Mouse (Mus musculus): ENCODE measurements at regions not wholly inside any gene's neighbourhood (a gene's known extent, or its start where the extent isn't known, plus 50 kb on each side); places are given as distances from the start of the nearest gene placed in this dataset.

GRCm38 (mm10) chr1:34642304-34642893, 62.9 kb downstream of the Amer3 start:
- intact Hi-C loops (cut with DNase I): loop anchor here (10.0 kb wide), 1 partner anchor 252 kb away; no protein-coding TSS in a partner anchor
- TF ChIP-seq CTCF (IDR thresholded peaks at IDR 0.05): peak; percentile 77
- no peak overlapping the region for H3K27ac ChIP-seq
- H3K4me3 ChIP-seq: no peak overlapping the region
- DNase-seq: peak; percentile 49

- DNase-seq: no peak
- H3K27ac ChIP-seq: no peak overlapping the region
- intact Hi-C loops (cut with DNase I): no loop called here
- no peak overlapping the region for H3K4me3 ChIP-seq
- TF ChIP-seq CTCF (IDR thresholded peaks at IDR 0.05): no peak
Observed at GRCm38 (mm10) chr1:34653963-34654644, 74.6 kb downstream of the Amer3 start.

DNA sequence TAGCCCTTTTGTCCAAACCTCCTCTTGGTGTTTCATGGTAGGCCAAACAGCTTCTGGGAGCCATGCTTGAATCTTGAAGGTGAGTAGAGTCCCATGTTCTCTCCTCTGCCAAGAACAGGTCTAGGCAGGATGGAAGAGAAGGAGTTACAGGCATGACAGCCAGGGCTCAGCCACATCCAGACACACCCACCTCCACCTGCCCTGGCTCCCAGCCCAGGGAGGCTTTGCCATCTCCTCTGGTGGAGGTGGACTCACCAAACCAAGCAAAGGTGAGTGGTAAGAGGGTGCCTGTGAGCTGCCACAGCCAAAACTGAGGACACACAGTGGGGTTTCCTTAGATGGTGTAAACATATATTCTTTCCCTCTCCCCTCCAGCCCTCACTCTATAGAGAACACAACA, 78.0 kb downstream of the Amer3 start:
- intact Hi-C loops (cut with DNase I): no loop called here
- no peak for TF ChIP-seq CTCF (IDR thresholded peaks at IDR 0.05)

GRCm38 (mm10) chr1:34663875-34664547, 84.6 kb downstream of the Amer3 start:
- DNase-seq: no peak
- TF ChIP-seq CTCF (IDR thresholded peaks at IDR 0.05): no peak
- Histone ChIP-seq H3K4me3 (no peak overlapping the region), H3K27ac (no peak overlapping the region)
- intact Hi-C loops (cut with DNase I): no loop called here

More for the DNA sequence above, 78.0 kb downstream of the Amer3 start:
- Histone ChIP-seq H3K4me3 (no peak overlapping the region), H3K27ac (no peak overlapping the region)
- DNase-seq: no peak

DNA sequence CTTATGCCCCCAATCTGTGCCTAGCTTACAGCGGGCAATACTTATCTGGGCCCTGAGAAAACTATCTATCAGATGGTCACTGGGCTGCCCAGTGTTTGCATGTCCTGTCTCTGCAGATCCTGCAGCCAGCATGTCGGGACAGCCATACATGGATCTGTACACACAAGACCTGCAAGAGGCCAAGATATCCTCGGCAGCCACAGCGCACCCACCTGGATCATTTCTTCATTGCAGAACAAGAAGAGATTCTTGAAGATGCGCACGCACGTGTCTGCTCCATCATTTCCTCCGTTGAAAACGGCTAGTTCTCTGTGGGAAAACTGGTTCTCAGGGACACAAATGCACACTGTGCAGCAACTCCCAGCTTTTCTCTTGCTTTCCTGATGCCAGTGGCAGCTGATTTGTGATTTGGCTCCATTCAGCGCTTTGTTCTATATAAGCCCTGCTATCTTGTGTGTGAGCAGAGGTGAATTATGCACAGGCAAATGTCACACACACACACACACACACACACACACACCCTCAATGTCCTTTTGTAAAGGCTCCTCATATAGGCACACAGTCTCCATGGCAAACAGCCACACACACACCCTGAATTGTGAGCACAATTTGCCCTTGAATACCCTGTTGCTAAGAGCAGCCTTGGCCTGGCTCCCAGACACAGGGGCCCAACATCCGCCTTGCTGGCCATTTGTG, 85.5 kb downstream of the Amer3 start:
- TF ChIP-seq CTCF (IDR thresholded peaks at IDR 0.05): no peak
- DNase-seq: no peak
- H3K4me3 ChIP-seq: no peak overlapping the region
- intact Hi-C loops (cut with DNase I): no loop called here
- no peak overlapping the region for H3K27ac ChIP-seq

GRCm38 (mm10) chr1:34665512-34665854, 86.0 kb downstream of the Amer3 start:
- no peak for TF ChIP-seq CTCF (IDR thresholded peaks at IDR 0.05)
- no peak overlapping the region for H3K27ac ChIP-seq
- intact Hi-C loops (cut with DNase I): no loop called here
- no peak overlapping the region for H3K4me3 ChIP-seq
- DNase-seq: no peak

- DNase-seq: no peak
- no peak overlapping the region for H3K4me3 ChIP-seq
- intact Hi-C loops (cut with DNase I): no loop called here
- TF ChIP-seq CTCF (IDR thresholded peaks at IDR 0.05): no peak
- H3K27ac ChIP-seq: no peak overlapping the region
Observed at GRCm38 (mm10) chr1:34666226-34666662, 86.8 kb downstream of the Amer3 start.

DNA sequence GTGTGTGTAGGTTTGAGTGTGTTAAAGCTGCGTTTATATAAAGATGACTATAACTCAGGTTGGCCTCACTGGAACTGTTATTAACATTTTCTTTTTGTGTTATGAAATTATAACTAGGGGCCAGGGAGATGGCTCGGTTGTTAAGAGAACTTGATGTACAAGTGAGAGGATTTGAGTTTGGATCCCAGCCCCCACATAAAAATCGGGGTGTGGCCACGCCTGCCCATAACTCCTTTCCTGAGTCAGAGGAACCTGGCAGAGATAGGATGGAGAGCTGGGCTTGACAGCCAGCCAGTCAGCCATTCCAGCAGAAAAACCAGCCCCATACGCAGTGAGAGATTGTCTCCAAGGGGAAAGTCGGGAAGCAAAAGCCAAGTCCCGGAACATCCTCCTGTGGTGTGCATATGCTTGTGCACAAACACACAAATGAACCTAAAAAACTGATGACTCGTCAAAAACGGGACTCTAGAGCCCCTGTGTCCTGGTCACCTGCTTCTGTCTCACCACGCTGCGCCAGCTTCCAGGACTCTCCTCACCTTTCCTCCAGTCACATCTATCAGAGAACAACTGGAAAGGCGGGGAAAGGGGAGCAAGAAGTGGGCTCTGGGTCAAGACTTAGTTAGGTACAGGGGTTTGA, 97.8 kb downstream of the Amer3 start:
- H3K4me3 ChIP-seq: no peak overlapping the region
- TF ChIP-seq CTCF (IDR thresholded peaks at IDR 0.05): no peak
- intact Hi-C loops (cut with DNase I): no loop called here
- DNase-seq: no peak
- H3K27ac ChIP-seq: no peak overlapping the region

DNA sequence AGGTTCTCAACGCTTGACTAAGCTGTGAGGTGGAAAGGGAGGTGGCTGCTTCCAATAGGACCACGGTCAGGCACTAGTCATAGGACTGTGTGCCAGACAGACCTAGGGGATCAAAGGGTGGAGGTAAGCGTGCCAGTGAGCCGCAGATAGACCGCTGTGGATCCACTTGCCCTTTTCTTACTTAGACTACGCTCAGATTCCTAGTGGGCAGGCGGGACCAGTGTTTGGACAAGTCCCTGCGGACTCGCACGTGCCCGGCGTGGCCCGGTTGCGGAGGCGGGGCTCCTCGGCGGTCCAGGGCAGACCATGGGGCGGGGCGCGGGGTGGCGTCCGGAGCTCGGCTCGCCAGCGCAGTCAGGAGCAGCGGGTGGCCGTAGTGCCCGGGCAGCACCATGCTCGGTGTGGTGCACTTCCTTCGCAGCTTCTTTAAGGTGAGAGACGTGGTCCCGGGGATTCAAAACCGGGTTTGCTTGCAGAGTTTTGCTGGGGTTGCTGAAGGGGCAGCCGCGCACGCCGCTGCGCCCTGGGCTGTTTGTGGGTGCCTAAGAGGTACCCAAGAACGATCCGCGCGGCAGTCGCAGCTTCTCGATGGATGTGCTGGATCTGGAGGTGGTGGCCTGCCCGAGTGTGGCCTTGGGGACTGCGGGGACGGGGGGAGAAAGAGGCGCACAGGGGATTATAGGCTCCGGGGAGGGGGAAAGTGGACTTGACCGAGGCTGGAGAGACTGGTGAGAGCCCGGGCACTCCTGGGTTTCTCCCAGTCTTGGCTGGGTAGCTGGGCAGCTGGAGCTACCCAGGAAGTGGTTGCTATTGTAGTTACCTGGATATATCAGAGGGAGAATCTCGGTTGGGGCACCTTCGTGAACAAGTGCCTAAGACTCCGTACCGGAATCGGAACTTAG, 98.6 kb downstream of the Amer3 start:
- intact Hi-C loops (cut with DNase I): no loop called here
- no peak for TF ChIP-seq CTCF (IDR thresholded peaks at IDR 0.05)
- Histone ChIP-seq H3K4me3 (peak overlapping the region; percentile 67), H3K27ac (no peak overlapping the region)
- peak; percentile 65 for DNase-seq

- peak overlapping the region; percentile 67 for H3K4me3 ChIP-seq
- DNase-seq: no peak
- no peak for TF ChIP-seq CTCF (IDR thresholded peaks at IDR 0.05)
- no peak overlapping the region for H3K27ac ChIP-seq
- intact Hi-C loops (cut with DNase I): no loop called here
Observed at GRCm38 (mm10) chr1:34678734-34679068, 99.2 kb downstream of the Amer3 start.

- no peak for TF ChIP-seq CTCF (IDR thresholded peaks at IDR 0.05)
- intact Hi-C loops (cut with DNase I): no loop called here
- no peak for DNase-seq
- H3K27ac ChIP-seq: no peak overlapping the region
- no peak overlapping the region for H3K4me3 ChIP-seq
Observed at GRCm38 (mm10) chr1:34686539-34686938, 107.1 kb downstream of the Amer3 start.

GRCm38 (mm10) chr1:34696533-34696932, 117.1 kb downstream of the Amer3 start:
- H3K4me3 ChIP-seq: no peak overlapping the region
- TF ChIP-seq CTCF (IDR thresholded peaks at IDR 0.05): no peak
- DNase-seq: no peak
- intact Hi-C loops (cut with DNase I): no loop called here
- no peak overlapping the region for H3K27ac ChIP-seq

Measured in gastrocnemius, adult 2 months (tissue).